Mouse (Mus musculus) lung, adult 2 months (tissue): Measurements from ENCODE around the gene St14. TPM values are rescaled to one million over a fixed set of nuclear protein-coding genes. Genes with fewer than 3 reads are reported as not detected.
A peak's percentile ranks its signal among the peaks of the same experiment; 100 is the strongest.

Source experiments
- DNase-seq: peaks from one replicate; pipeline ENCODE4 v3.0.0; 2022
- H3K4me1 ChIP-seq: fragments of 200-500 bp; 2 replicates; pipeline ENCODE4 v1.6.1; 2011; ENCODE audit warnings: low read length; ENCODE audit not compliant: control insufficient read depth, insufficient read depth
- H3K4me3 ChIP-seq: fragments of 200-500 bp; replicated peaks from 2 replicates; pipeline ENCODE3; 2011; ENCODE audit warnings: low read depth, mild to moderate bottlenecking, control low read depth, low read length; ENCODE audit errors: extremely low read depth
- CTCF ChIP-seq: fragments of 200-500 bp; IDR thresholded peaks from 2 replicates; pipeline ENCODE4 v1.5.1; 2011; ENCODE audit warnings: mild to moderate bottlenecking, low read length, control low read depth; ENCODE audit not compliant: insufficient read depth
- POLR2A ChIP-seq: fragments of 200-500 bp; IDR thresholded peaks from 2 replicates; pipeline ENCODE4 v1.6.1; 2011; ENCODE audit warnings: low read depth, mild to moderate bottlenecking, control low read depth, low read length, borderline replicate concordance; ENCODE audit errors: extremely low read depth
- WGBS: fragments of 180-500 bp; shearing (Covaris S2); methylation state at CpG from one replicate; pipeline ENCODE4 v1.1.7; 2018; 5-methylcytosine and 5-hydroxymethylcytosine counted together
- polyA plus RNA-seq: library from polyadenylated mRNA; depleted of rRNA; stranded (reverse); fragments of >200 nt; gene quantifications from 2 replicates; pipeline ENCODE4 v1.2.3, GENCODE M21; 2012

The St14 gene
- polyA plus RNA-seq, 1 experiment: 47.2 TPM

- TF ChIP-seq POLR2A: no peak
- no peak for TF ChIP-seq CTCF
- Histone ChIP-seq H3K4me1 (no peaks in the 10 kb centered on the region), H3K4me3 (no peak overlapping the region)
- 50% methylated on average over 12 of the region's 12 CpGs for WGBS
- DNase-seq: no peak
These were observed 3.7 kb downstream of the St14 start for GRCm38 (mm10) chr9:31127876-31128465.

DNA sequence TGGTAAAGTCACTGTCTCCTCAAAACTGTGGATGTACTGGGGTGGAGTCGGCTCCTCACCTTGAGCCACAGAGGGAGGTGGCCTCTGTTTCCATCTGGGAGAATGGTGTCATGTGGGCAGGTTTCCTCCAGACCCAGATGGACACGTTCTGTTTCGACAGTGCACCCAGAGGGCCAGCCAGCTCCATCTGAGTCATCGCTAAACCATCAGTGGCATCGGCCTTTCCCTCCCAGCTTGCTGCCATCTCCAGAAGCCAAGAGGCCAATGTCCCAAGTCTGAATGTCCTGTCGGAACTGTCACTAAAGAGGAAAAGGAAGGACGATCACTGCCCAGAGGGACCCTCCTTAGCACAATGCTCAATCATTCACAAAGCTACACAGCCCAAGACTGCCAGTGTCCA is 5.6 kb downstream of the St14 start:
- no peak for DNase-seq
- TF ChIP-seq POLR2A (no peak), CTCF (no peak)
- Histone ChIP-seq H3K4me1 (no peaks in the 10 kb centered on the region), H3K4me3 (no peak overlapping the region)
- 78% methylated on average over 7 of the region's 7 CpGs for WGBS

GRCm38 (mm10) chr9:31122464-31123030 is 9.1 kb downstream of the St14 start:
- WGBS: 65% methylated on average over 13 of the region's 13 CpGs
- Histone ChIP-seq H3K4me1 (no peaks in the 10 kb centered on the region), H3K4me3 (no peak overlapping the region)
- TF ChIP-seq CTCF (no peak), POLR2A (no peak)
- no peak for DNase-seq

- no peak for DNase-seq
- TF ChIP-seq POLR2A: no peak
- no peak for TF ChIP-seq CTCF
- no peak overlapping the region for H3K4me3 ChIP-seq
- no peaks in the 10 kb centered on the region for H3K4me1 ChIP-seq
- WGBS: 57% methylated on average over 4 of the region's 4 CpGs
These were observed 11.1 kb downstream of the St14 start for GRCm38 (mm10) chr9:31120533-31120915.

DNA sequence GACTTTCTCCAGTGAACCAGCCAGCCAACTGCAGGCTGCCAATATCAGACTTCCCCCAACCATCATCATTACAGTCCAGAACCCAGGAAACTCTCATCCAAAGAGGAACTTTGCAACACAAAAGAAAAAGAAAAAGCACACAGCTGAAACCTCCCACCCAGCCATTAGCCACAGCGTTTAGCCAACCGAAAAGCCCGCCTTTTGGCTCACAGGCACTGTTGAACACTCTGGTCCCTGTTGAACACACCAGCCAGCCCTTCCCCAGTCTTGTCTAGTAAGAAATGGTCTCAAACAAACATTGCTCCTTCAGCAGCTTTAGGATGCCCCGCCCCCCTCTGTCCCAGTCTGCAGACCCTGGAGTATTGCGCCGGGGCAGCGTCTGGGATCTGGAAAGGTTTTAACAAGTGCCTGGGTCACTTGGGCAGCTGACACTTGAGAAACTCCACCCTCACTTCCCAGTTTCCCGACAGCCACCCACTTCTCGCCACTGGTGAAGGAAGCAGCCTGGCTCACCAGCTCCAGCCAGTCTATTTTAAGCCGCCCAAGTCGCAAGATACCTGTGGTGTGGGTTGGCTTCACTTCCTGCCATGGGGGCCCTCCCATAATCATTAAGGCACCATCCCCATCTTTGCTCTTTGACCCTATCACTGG is 11.6 kb downstream of the St14 start:
- Histone ChIP-seq H3K4me3 (no peak overlapping the region), H3K4me1 (no peaks in the 10 kb centered on the region)
- TF ChIP-seq CTCF: no peak
- TF ChIP-seq POLR2A: no peak
- WGBS: 36% methylated on average over 11 of the region's 11 CpGs
- peak; percentile 46 for DNase-seq

DNA sequence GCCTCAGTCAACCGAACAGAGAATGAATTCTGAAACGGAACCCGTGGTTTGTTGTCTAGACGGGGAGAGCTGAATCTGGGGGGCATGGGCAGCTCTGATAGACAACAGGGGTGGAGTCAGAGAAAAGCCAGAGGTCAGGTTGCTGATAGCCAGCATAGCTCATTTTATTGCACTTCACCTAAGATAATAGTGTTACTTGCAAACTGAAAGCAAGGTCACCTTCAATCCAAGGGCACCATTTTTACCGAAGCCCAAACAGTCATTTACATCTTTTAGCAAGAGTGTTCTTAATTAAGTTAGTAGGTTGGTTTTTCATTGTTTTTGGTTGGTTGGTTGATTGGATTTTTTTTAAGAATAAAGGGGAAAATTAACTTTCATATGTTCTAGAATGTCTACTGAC is 12.2 kb downstream of the St14 start:
- DNase-seq: no peak
- 71% methylated on average over 5 of the region's 5 CpGs for WGBS
- no peaks in the 10 kb centered on the region for H3K4me1 ChIP-seq
- no peak overlapping the region for H3K4me3 ChIP-seq
- no peak for TF ChIP-seq POLR2A
- TF ChIP-seq CTCF: no peak

DNA sequence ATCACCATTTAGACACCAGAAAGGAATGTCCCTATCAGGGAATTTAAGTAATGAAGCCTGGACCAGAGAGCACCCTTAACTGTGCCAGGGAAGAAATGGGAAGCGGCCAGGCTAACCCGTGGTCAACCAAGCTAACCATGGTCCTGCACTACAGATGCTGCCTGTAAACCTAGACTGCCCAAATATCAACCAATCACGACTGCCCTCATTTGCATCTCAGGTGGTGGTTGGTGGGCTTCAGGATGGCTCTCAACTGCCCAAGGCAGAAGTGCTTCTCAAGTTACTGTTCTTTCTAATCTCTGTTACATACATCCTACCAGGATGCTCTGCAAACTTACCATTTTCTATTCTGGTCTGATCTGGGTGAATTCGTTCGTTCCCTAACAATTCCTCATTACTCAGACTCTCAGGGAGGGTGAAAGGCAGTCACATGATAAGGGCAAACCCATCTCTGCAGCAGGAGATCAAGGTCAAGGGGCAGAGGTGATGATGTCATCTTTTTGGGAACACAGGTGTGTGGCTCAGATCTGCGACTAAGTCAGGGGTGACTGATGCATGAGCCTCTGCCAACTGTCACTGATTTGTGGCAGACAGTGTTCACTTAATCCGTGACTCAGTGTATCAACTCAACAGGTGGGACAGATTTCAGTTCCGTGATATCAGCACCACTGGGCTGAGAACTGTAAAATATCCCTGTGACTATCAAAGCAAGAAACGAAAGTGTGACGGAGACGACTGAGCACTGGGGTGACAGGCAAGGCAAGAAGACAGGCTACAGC is 12.9 kb downstream of the St14 start:
- H3K4me1 ChIP-seq: no peaks in the 10 kb centered on the region
- H3K4me3 ChIP-seq: no peak overlapping the region
- no peak for TF ChIP-seq CTCF
- no peak for TF ChIP-seq POLR2A
- no peak for DNase-seq
- WGBS: 41% methylated on average over 11 of the region's 11 CpGs

GRCm38 (mm10) chr9:31117488-31117887 is 14.2 kb downstream of the St14 start:
- 76% methylated on average over 6 of the region's 6 CpGs for WGBS
- no peaks in the 10 kb centered on the region for H3K4me1 ChIP-seq

DNA sequence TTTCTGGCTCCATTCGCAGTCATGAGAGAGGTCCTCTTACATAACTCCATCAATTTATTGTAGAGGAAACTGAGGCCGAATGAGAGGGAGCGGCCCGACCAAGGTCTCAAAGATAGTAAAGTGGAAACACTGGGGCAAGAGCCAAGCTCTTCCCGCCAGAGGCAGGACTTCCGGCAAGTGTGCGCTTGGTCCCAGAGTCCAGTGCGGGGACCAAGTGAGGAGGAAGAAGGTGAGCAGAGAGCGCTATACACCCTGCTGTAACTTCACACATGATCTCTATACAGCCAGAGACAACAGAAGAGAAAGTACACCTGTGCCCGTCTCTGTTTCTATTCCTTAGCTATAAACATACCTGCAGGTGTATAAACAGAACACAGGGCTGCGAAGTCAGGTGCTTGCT is 14.6 kb downstream of the St14 start:
- H3K4me1 ChIP-seq: no peaks in the 10 kb centered on the region
- DNase-seq: no peak
- 87% methylated on average over 11 of the region's 11 CpGs for WGBS
- H3K4me3 ChIP-seq: no peak overlapping the region
- TF ChIP-seq POLR2A: no peak
- TF ChIP-seq CTCF: no peak

More at GRCm38 (mm10) chr9:31117488-31117887, 14.2 kb downstream of the St14 start:
- H3K4me3 ChIP-seq: no peak overlapping the region
- TF ChIP-seq CTCF (no peak), POLR2A (no peak)
- no peak for DNase-seq
